ENCODE assay signal across 11 mouse cellular contexts in the genomic region with DNA sequence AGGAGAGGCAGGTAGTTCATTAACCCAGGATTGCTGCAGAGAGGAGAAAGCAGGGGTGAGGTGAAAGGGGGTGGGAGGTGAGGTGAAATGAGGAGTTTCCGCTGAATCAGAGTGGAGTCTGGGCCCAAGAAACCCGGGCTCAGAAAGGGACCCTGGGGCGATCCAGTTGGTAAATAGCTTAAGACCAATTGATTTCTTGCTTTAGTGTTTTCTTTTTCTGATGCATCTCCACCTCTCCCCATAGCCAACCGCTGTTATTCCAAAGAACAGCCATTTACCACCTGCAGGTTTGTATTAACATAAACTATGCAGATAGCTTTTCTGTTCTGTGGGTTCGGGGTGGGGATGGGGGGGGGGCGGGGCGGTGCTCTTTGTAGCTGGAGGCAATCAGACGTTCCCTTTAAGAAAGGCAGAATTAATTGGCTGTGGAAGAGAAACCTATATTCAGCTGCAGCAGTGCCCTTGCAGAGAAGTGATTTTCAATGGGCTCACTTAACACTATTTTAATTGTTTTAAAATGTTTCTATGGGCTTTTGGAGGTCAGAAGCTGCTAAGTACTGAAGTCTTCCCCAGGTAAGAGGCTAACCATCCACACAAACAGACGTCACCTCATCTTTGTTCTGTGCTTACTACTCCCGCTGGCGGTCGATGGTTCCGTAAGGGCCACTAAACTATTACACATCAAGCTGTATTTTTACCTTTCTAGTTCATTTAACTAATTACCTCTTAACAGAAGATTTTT. TPM values are rescaled to one million over a fixed set of nuclear protein-coding genes. Genes with fewer than 3 reads are reported as not detected.
A peak's percentile ranks its signal among the peaks of the same experiment; 100 is the strongest.
DNase-seq lines count a peak whose midpoint lies in the region; ATAC-seq and TF ChIP-seq lines count a peak whose summit lies in the region.
"Had no signal": no experiment of that assay in that cellular context is flagged by ENCODE, and none has a peak within 500 bp of the region (broad histone marks: within the 10 kb centered on the region; RNA-seq: fewer than 3 reads in every experiment).

No protein-coding gene starts in this region.

- H3K4me3 ChIP-seq in forebrain, embryonic 12.5 days (replicated peaks) = peak overlapping the region; percentile 13; the same call in 1 of the 2 replicates
- no peak overlapping the region for H3K4me3 ChIP-seq in kidney, adult 2 months (ENCODE audit: insufficient read depth, low read depth, low read length)
- no peak overlapping the region for H3K4me3 ChIP-seq in midbrain, embryonic 16.5 days (ENCODE audit: low read depth, low read length)
- no peak overlapping the region for H3K4me3 ChIP-seq in intestine, embryonic 16.5 days (ENCODE audit: low read length)
- no peak overlapping the region for H3K4me3 ChIP-seq in liver, embryonic 11.5 days (ENCODE audit: low read depth, low read length)
- H3K4me3 ChIP-seq: heart, embryonic 13.5 days; liver, embryonic 13.5 days had no signal

- 13% methylated on average over 13 of the region's 13 CpGs for WGBS in forebrain, embryonic 12.5 days
- 31% methylated on average over 13 of the region's 13 CpGs for WGBS in kidney, adult 2 months
- 33% methylated on average over 13 of the region's 13 CpGs for WGBS in midbrain, embryonic 16.5 days
- WGBS in intestine, embryonic 16.5 days = 39% methylated on average over 13 of the region's 13 CpGs
- 36% methylated on average over 13 of the region's 13 CpGs for WGBS in liver, embryonic 11.5 days

- no peaks in the 10 kb centered on the region for H3K36me3 ChIP-seq in forebrain, embryonic 12.5 days (replicated peaks)
- no peaks in the 10 kb centered on the region for H3K36me3 ChIP-seq in kidney, adult 2 months (ENCODE audit: control insufficient read depth, insufficient read depth, low read length)
- H3K36me3 ChIP-seq in midbrain, embryonic 16.5 days (ENCODE audit: control insufficient read depth, insufficient read depth, low read length) = no peaks in the 10 kb centered on the region
- H3K36me3 ChIP-seq in intestine, embryonic 16.5 days (ENCODE audit: control insufficient read depth, insufficient read depth, low read length) = no peaks in the 10 kb centered on the region
- no peaks in the 10 kb centered on the region for H3K36me3 ChIP-seq in liver, embryonic 11.5 days (ENCODE audit: control insufficient read depth, insufficient read depth, low read length)
- H3K36me3 ChIP-seq: heart, embryonic 13.5 days; liver, embryonic 13.5 days had no signal

- H3K9me3 ChIP-seq in forebrain, embryonic 12.5 days = peaks cover 4% of the 10 kb centered on the region; the same call in 1 of the 2 replicates
- no peaks in the 10 kb centered on the region for H3K9me3 ChIP-seq in midbrain, embryonic 16.5 days (replicated peaks; ENCODE audit: control insufficient read depth, low read length, poor library complexity, severe bottlenecking)
- no peaks in the 10 kb centered on the region for H3K9me3 ChIP-seq in intestine, embryonic 16.5 days (ENCODE audit: control insufficient read depth, low read length)
- no peaks in the 10 kb centered on the region; the same call in 1 of the 2 replicates for H3K9me3 ChIP-seq in liver, embryonic 11.5 days (ENCODE audit: control insufficient read depth, low read length)
- H3K9me3 ChIP-seq: liver, embryonic 13.5 days had no signal

- peak overlapping the region; percentile 24 for H3K4me2 ChIP-seq in forebrain, embryonic 12.5 days
- H3K4me2 ChIP-seq in midbrain, embryonic 16.5 days (ENCODE audit: low read length) = peak overlapping the region; percentile 25
- no peak overlapping the region for H3K4me2 ChIP-seq in intestine, embryonic 16.5 days (ENCODE audit: low read depth, low read length)
- H3K4me2 ChIP-seq in liver, embryonic 11.5 days = no peak overlapping the region
- H3K4me2 ChIP-seq: heart, embryonic 13.5 days; liver, embryonic 13.5 days had no signal

- ATAC-seq in forebrain, embryonic 12.5 days (ENCODE audit: low FRiP score) = peak; percentile 57; the same call in 1 of the 2 replicates
- peak; percentile 46; the same call in 1 of the 2 replicates for ATAC-seq in midbrain, embryonic 16.5 days
- ATAC-seq in intestine, embryonic 16.5 days = no peak
- no peak for ATAC-seq in liver, embryonic 11.5 days (replicated peaks; ENCODE audit: low FRiP score)

- TF ChIP-seq POLR2A in kidney, adult 2 months (IDR thresholded peaks at IDR 0.05; ENCODE audit: low read depth, low read length) = no peak

- peaks cover 26% of the 10 kb centered on the region for H3K27me3 ChIP-seq in forebrain, embryonic 12.5 days
- 0 out of 2 replicates have a peak, but pooled peaks cover 2% of the 10 kb centered on the region for H3K27me3 ChIP-seq in kidney, adult 2 months (replicated peaks; ENCODE audit: control insufficient read depth, insufficient read depth, low read length)
- H3K27me3 ChIP-seq in midbrain, embryonic 16.5 days (ENCODE audit: control insufficient read depth, insufficient read depth, low read depth, low read length) = no peaks in the 10 kb centered on the region
- H3K27me3 ChIP-seq in intestine, embryonic 16.5 days (replicated peaks; ENCODE audit: control insufficient read depth, insufficient read depth, low read length) = no peaks in the 10 kb centered on the region
- no peaks in the 10 kb centered on the region for H3K27me3 ChIP-seq in liver, embryonic 11.5 days (replicated peaks; ENCODE audit: control insufficient read depth, insufficient read depth, low read length)
- H3K27me3 ChIP-seq: heart, embryonic 13.5 days; liver, embryonic 13.5 days had no signal

- H3K9ac ChIP-seq in forebrain, embryonic 12.5 days = no peak overlapping the region
- H3K9ac ChIP-seq in midbrain, embryonic 16.5 days (ENCODE audit: low read depth, low read length) = no peak overlapping the region
- H3K9ac ChIP-seq in intestine, embryonic 16.5 days (ENCODE audit: low read depth, low read length) = no peak overlapping the region
- no peak overlapping the region for H3K9ac ChIP-seq in liver, embryonic 11.5 days (ENCODE audit: low read depth, low read length)
- H3K9ac ChIP-seq: heart, embryonic 13.5 days; liver, embryonic 13.5 days had no signal

- H3K27ac ChIP-seq in forebrain, embryonic 12.5 days = peak overlapping the region; percentile 31; the same call in 1 of the 2 replicates
- H3K27ac ChIP-seq in kidney, adult 2 months (ENCODE audit: insufficient read depth, low read depth, low read length) = peak overlapping the region; percentile 67; the same call in 1 of the 2 replicates
- 0 out of 2 replicates have a peak overlapping the region, but pooled peaks have one; percentile 11 for H3K27ac ChIP-seq in midbrain, embryonic 16.5 days (ENCODE audit: low read length)
- no peak overlapping the region for H3K27ac ChIP-seq in intestine, embryonic 16.5 days (ENCODE audit: low read length)
- no peak overlapping the region for H3K27ac ChIP-seq in liver, embryonic 11.5 days (ENCODE audit: low read depth, low read length)
- H3K27ac ChIP-seq: heart, embryonic 13.5 days; liver, embryonic 13.5 days had no signal

- H3K4me1 ChIP-seq in forebrain, embryonic 12.5 days = peaks cover 9% of the 10 kb centered on the region
- no peaks in the 10 kb centered on the region; the same call in 1 of the 2 replicates for H3K4me1 ChIP-seq in kidney, adult 2 months (ENCODE audit: control insufficient read depth, insufficient read depth, low read length)
- H3K4me1 ChIP-seq in midbrain, embryonic 16.5 days (ENCODE audit: control insufficient read depth, insufficient read depth, low read length) = no peaks in the 10 kb centered on the region; the same call in 1 of the 2 replicates
- no peaks in the 10 kb centered on the region for H3K4me1 ChIP-seq in intestine, embryonic 16.5 days (ENCODE audit: control insufficient read depth, insufficient read depth, low read length)
- H3K4me1 ChIP-seq in liver, embryonic 11.5 days (replicated peaks; ENCODE audit: control insufficient read depth, insufficient read depth, low read length) = no peaks in the 10 kb centered on the region
- H3K4me1 ChIP-seq: heart, embryonic 13.5 days; liver, embryonic 13.5 days had no signal

- peak; percentile 10 for DNase-seq in embryo, embryonic 11 days
- no peak for DNase-seq in embryo, embryonic 10.5 days (ENCODE audit: low spot score)
- peak; percentile 61 for DNase-seq in kidney, adult 2 months
- no peak for DNase-seq in lung, postnatal 36 days
- DNase-seq in liver, embryonic 11.5 days (ENCODE audit: low spot score) = no peak
- DNase-seq: cerebellum, adult 9-10 months; liver, embryonic 13.5 days had no signal

- no peak for TF ChIP-seq CTCF in kidney, adult 2 months (conservative IDR thresholded peaks at IDR 0.05; ENCODE audit: insufficient read depth, insufficient read length, low read depth, low read length)

RNA-seq across cellular contexts. Expression of gene Slc35g1, which starts 47.3 kb away (rescaled TPM):
- 4.7 and 5.1 TPM in 2 replicates for polyA plus RNA-seq in forebrain, embryonic 12.5 days (2016; fragmentation: Nextera tagmentation; extraction: Ambion mirVana)
- polyA plus RNA-seq in kidney, adult 2 months (2012; rRNA removed) = 4.8 and 5.9 TPM in 2 replicates
- 0.75 and 0.84 TPM in 2 replicates for polyA plus RNA-seq in midbrain, embryonic 16.5 days (2015; fragmentation: Nextera tagmentation; extraction: Ambion mirVana)
- 7.0 and 7.1 TPM in 2 replicates for polyA plus RNA-seq in intestine, embryonic 16.5 days (2015; fragmentation: Nextera tagmentation; extraction: Ambion mirVana)
- 9.1 and 9.4 TPM in 2 replicates for polyA plus RNA-seq in liver, embryonic 11.5 days (2014; fragmentation: Nextera tagmentation; extraction: Ambion mirVana)

Comparison
In these comparisons a context has a peak if more than half of its experiments do, and no peak if none do; other contexts are left out.
1. DNase-seq: peak in embryo, embryonic 11 days (single experiment) and kidney, adult 2 months (single experiment); none in embryo, embryonic 10.5 days (single experiment), lung, postnatal 36 days (single experiment) and liver, embryonic 11.5 days (single experiment).
2. ATAC-seq: peak in forebrain, embryonic 12.5 days (single experiment) and midbrain, embryonic 16.5 days (single experiment); none in intestine, embryonic 16.5 days (single experiment) and liver, embryonic 11.5 days (single experiment).
3. H3K27ac ChIP-seq: peak in forebrain, embryonic 12.5 days (single experiment), kidney, adult 2 months (single experiment) and midbrain, embryonic 16.5 days (single experiment); none in intestine, embryonic 16.5 days (single experiment) and liver, embryonic 11.5 days (single experiment).
4. H3K4me2 ChIP-seq: peak in forebrain, embryonic 12.5 days (single experiment) and midbrain, embryonic 16.5 days (single experiment); none in intestine, embryonic 16.5 days (single experiment) and liver, embryonic 11.5 days (single experiment).